Mouse (Mus musculus) thymus, adult 2 months (tissue): Measurements from ENCODE around the gene Nudt9.

Experiments
- CTCF ChIP-seq: fragments of 200-500 bp; IDR thresholded peaks from 2 replicates; pipeline ENCODE4 v1.5.1; 2012; ENCODE audit warnings: mild to moderate bottlenecking, control low read depth, low read length, moderate library complexity, borderline replicate concordance; ENCODE audit not compliant: control insufficient read depth, poor library complexity, insufficient read depth; ENCODE audit errors: extremely low read depth
- POLR2A ChIP-seq: fragments of 200-500 bp; IDR thresholded peaks from 2 replicates; pipeline ENCODE4 v1.6.1; 2012; ENCODE audit warnings: mild to moderate bottlenecking, low read length, control low read depth, moderate library complexity; ENCODE audit not compliant: control insufficient read depth, poor library complexity, insufficient read depth; ENCODE audit errors: extremely low read depth

GRCm38 (mm10) chr5:104085366-104085765, 39.3 kb downstream of the Nudt9 start:
- TF ChIP-seq CTCF (no peak), POLR2A (no peak)
